Mouse (Mus musculus) lung, postnatal 4 days (tissue): ENCODE results near the gene Tnfaip6.

Experiments used
- DNase-seq, 2 experiments: peaks; one replicate each; pipeline ENCODE4 v3.0.0; 2021

The Tnfaip6 gene

DNA sequence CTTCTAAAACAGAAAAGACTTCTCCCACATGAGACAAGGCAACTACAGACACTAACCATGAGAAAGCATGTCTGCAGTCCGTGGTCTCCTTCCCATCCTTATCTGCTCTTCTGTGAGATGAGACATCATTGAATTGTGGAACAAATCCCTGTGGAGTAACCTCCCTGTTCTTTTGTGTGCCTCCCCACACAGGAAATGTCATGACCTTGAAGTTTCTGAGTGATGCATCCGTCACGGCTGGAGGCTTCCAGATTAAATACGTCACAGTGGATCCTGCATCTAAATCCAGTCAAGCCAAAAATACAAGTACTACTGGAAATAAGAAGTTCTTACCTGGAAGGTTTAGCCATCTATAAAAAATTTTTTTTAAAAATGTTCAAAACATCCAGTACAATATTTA lies 17.8 kb downstream of the Tnfaip6 start:
- no peak for DNase-seq

DNA sequence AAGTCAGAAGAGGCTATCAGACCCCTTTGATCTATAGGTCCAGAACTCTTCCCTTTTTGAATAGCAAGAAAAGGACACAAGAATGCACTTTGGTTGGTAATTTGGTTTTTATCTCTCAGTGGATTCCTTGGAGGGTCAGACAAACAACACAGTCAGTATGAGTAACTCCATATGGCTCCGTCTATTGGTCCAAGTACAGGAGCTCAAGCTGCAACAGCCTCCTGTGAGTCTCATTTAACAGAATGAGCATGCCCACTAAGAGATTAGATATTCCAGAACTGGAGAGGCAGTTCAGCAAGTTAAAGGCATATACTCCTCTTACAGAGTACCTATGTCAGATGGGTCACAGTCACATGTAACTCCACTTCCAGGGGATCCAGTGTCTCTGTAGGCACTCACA lies 19.3 kb downstream of the Tnfaip6 start:
- DNase-seq = no peak

DNA sequence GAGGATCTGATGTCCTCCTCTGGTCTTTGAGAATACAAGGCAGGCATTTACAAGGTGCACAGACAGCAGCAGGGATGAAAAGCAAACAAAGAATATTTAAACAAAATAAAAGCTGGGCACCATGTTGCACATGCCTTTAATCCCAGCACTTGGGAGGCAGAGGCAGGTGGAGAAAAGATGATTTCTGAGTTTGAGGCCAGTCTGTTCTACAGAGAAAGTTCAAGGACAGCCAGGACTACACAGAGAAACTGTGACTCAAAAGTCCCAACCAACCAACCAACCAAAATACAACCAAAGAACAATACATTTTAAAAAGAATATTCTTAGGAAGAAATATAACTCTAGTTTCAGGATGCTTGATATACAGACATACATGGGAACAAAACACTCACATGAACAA lies 19.9 kb downstream of the Tnfaip6 start:
- DNase-seq = no peak

DNA sequence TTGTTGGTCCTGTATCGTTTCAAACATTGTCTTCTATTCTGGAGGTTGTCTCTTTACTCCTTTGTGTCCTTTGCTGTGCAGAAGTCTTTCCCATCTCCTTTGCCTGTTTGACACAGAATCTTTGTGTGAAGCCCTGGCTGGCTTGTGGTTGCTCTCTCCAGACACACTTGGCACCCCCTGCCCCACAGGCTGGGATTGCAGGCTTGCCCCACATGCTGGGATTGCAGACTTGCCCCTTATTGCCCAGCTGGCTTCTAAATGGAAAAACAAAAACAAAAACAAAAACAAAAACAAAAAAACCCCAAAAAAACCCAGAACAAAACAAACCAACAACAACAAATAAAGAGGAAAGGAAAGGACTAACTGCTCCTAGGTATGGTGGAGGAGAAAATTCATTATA lies 30.8 kb downstream of the Tnfaip6 start:
- DNase-seq = no peak

DNA sequence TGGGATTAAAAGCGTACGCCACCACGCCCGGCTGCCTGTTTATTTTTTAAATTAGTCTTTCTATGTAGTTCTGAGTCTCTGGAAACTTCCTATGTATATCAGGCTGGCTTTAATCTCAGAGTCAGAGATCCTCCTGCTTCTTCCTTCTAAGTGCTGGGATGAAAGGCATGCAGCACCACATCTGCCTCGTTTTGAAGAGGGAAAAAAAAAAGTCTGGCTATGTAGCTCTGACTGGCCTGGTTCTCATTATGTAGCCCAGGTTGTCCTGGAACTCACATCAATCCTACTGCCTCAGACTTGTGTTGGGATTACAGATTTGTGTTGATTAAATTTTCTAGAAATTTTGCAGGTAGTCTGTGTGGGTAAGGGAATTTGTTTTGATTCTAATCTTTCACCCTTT lies 33.0 kb downstream of the Tnfaip6 start:
- no peak for DNase-seq

DNA sequence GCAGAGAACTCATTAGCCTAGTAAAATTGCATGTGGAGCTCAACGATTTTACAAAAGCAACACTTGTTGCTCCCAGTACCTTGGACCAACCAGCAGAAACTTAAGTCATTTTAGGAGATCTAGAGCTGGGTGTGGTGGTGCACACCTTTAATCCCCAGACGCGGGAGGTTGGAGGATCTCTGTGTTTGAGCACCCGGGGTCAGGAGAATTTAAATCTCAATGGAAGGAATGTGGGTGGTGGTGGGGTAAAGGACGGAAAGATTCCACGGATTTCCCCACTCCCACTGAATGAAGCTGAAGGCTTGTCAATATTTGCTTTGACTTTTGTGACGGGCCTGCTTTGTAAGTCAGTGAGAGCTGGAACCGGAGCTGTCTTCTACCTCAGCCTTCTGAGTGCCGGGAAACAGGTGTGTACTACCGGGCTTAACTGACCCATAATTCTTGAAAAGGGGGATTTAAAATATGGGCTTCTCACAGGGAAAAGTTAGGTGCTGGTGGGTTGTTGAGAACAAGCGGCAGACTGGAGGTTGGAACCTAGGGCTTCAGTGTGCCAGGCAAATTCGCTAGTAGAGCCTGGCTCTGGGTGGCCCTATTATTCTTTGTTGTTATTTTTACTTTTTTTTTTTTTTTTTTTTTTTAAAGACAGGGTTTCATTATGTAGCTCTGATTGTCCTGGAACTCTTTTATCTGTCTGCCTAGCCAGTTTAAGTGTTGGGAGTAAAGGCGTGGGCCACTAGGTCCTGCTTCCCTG lies 33.6 kb downstream of the Tnfaip6 start:
- DNase-seq = no peak

DNA sequence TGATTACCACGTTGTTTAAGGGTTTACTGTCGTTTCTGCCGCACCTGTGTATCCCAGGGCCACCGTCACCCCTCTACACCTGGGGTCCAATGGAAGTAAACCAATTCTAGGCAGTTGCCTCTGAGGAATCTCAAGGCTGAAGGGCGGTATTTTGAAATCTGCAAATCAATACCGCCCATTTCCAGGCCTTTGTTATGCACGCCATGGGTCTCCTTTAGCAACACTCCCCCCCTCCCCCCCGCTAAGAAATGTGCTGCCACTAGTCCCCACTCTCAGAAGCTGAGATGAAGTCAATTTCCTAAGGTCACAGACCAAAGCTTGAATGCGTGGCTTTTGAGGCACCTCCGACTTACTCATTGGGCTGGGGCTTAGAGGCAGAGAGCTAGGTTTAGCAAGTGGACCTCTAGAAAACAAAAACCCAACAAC lies 34.3 kb downstream of the Tnfaip6 start:
- peak in 1 of 2 experiments; percentile 4 for DNase-seq

DNA sequence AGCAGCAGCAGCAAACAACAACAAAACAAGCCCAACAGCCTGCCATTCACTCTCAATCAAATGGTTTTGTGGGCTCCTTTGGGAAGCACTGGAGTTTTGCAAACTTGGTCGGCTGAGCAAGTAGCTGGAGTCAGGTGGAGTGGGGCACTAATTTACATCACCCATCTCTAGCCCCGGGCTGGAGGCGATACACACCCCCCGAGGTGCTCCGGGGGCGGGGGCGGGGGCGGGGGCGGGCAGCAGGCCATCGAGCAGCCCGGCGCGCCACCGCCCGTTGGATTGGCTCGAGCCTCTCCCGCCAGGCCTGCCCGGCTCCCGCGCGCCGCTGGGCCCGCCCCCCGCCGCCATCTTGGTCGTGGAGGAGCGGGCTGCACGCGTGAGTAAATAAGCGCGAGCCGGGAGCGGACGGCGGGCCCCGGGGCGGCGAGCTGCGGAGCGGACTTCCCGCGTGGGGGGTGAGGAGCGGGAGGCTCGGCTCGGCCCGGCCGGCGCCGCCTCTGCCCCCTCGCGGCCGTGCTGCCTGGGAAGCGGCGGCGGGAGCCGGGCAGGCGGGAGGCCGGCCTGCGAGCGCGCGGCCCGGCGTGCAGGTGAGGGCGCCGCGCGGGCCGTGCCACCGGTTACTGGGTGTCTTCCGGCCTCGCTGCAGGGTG lies 34.8 kb downstream of the Tnfaip6 start, which contains the start of gene Rif1:
Gene Rif1, plus strand, starts transcription at position 342 of the 650 bp plus-strand sequence.
- peak; percentile 90 to 94 for DNase-seq

DNA sequence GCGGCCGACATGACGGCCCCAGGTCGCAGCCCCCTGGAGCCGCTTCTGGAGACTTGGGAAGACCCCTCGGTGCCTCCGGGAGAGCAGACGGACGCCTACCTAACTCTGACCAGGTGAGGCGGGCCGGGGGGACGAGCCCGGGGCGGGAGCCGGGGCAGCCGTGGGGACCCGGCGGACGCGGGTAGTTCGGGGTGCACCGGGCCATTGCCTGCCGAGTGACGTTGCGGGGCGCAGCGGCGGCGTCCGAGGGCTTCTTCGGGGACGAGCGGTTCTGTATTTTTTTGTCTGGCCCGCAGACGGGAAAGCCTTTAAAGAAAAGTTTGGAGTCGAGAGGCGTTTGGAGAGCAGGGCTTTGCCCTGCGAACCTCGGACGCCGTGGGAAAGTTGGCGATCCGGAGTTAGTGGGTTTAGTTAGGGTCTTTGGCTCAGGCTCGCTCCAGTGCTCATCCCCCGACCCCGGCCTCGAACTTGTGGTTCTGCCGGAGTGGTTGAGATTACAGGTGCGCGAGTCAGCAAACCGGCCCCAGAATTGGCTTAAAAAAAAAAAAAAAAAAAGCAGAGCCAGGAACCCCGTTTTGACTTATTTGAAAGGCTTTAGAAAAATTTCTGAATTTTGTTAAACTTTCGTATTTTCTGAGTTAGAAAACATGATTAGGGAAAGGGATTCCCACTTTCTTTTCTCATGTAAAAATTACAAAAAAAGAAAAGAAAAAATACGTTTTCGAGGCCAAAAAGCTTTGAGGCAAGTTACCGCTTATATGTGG lies 35.5 kb downstream of the Tnfaip6 start:
- DNase-seq = peak in 1 of 2 experiments; percentile 52

DNA sequence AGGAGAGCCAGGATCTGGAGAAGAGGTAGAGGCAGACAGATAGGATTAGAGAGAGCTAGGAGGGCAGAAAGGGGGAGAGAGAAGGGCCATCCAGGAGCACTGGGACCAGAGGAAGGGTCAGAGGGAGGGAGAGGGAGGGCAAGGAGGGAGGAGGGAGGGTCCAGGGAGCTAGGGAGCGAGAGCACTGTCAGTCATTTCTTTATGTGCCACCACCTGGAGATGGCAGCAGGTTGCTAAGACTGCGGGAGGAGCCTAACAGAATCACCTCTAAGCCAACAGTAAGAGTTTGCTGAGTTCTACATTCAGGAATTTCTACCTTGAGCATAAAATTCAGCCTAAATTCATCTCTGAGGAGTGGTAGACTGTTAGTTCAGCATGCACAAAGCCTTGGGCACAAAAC lies 40.9 kb downstream of the Tnfaip6 start:
- DNase-seq = no peak

DNA sequence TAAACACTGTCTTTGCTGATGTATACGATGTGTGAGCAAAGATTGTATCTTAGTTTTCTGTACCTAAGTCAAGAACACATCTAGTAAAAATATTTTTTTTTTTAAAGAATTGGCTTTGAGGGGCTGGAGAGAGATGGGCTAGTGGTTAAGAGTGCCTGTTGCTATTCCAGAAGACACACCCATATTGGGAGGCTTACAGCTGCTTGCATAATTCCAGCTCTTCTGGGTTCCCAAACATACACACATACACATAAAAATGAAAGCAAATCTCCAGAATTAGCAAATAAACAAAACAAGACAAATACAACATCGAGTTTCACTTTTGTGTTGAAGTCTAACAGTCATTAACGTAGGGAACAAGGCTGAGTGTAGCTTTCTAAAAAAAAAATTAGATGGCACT lies 46.2 kb downstream of the Tnfaip6 start:
- no peak for DNase-seq

DNA sequence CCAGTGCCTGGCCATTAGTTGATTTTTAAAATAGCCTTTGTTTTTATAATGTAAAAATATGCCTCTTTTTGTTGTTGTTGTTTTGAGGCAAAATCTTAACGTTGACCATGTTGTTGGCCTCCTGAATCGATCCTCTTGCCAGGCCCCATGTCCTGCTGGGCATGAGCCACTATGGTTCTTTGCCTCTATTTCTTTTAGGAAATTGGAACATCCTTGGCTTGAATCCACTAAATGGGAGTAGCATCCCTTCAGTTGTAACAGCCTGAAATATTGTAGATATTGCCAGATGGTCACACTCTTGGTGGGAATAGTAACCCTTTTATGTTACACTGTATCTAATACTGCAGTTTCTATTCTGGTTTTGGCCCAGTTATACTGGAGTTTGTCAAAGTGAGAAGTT lies 46.8 kb downstream of the Tnfaip6 start:
- no peak for DNase-seq
